Mouse (Mus musculus): ENCODE results near the gene Stk31. TPM values are rescaled to one million over a fixed set of nuclear protein-coding genes. Genes with fewer than 3 reads are reported as not detected.
A peak's percentile ranks its signal among the peaks of the same experiment; 100 is the strongest.

Gene Stk31
- total and polyA plus RNA-seq, 2 experiments from 2014 or later, result 0.05 to 0.67 TPM

DNA sequence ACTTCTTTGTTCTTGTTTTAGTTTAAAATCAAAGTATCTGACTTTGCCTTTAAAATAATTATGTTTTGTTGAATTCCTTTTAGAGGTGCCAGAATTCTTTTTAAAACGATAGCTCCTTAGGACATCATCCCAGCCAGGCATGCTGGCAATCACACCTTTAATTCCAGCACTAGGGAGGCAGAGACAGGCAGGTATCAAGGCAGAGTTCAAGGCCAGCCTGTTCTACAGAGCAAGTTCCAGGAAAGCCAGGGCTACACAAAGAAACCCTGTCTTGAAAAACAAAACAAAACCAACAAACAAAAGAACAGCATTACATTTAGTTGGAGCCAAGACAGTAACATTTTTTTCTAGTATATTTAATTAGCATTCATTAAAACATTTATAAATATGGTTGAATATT is 20.6 kb downstream of the Stk31 start:
- Histone ChIP-seq H3K27me3 (ENCODE audit: insufficient read depth, low read length) (no peaks in the 10 kb centered on the region), H3K9ac (no peak overlapping the region), H3K4me3 (ENCODE audit: low read depth, low read length) (no peak overlapping the region), H3K4me2 (ENCODE audit: low read depth) (no peak overlapping the region), H3K9me3 (ENCODE audit: low read length) (no peaks in the 10 kb centered on the region), H3K27ac (ENCODE audit: low read depth, low read length) (no peak overlapping the region), H3K4me1 (ENCODE audit: insufficient read depth) (no peaks in the 10 kb centered on the region), H3K36me3 (ENCODE audit: insufficient read depth) (no peaks in the 10 kb centered on the region)
- WGBS, result 70% methylated on average over 1 of the region's 1 CpGs
- no peak for DNase-seq
- TF ChIP-seq CTCF (IDR thresholded peaks at IDR 0.05; ENCODE audit: low read depth), result no peak
- ATAC-seq, result no peak

DNA sequence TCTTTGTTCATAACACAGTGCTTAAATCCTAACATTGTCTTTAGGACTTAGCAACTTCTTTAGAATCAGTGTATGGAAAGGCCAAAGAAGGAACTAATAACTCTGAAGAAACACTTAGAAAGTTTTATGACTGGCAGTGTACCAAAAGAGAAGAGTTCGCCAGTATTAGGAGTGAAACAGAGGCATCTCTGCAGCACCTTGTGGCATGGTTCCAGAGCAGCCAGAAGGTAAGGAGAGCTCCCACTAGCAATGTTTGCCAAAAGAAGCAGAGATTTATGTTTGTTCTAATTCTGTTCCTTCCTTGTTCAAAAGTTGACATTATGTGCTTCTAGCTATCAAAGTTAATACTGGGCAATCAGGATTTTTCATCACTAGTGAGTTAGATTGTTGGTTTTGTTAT is 41.9 kb downstream of the Stk31 start:
- no peak for TF ChIP-seq CTCF (IDR thresholded peaks at IDR 0.05; ENCODE audit: low read depth)
- Histone ChIP-seq H3K4me2 (ENCODE audit: low read depth) (no peak overlapping the region), H3K27me3 (ENCODE audit: insufficient read depth, low read length) (no peaks in the 10 kb centered on the region), H3K36me3 (ENCODE audit: insufficient read depth) (no peaks in the 10 kb centered on the region), H3K4me1 (ENCODE audit: insufficient read depth) (no peaks in the 10 kb centered on the region), H3K9me3 (ENCODE audit: low read length) (no peaks in the 10 kb centered on the region), H3K4me3 (ENCODE audit: low read depth, low read length) (no peak overlapping the region), H3K9ac (no peak overlapping the region), H3K27ac (ENCODE audit: low read depth, low read length) (no peak overlapping the region)
- ATAC-seq (no peak), DNase-seq (no peak)
- WGBS, result 72% methylated on average over 1 of the region's 1 CpGs

DNA sequence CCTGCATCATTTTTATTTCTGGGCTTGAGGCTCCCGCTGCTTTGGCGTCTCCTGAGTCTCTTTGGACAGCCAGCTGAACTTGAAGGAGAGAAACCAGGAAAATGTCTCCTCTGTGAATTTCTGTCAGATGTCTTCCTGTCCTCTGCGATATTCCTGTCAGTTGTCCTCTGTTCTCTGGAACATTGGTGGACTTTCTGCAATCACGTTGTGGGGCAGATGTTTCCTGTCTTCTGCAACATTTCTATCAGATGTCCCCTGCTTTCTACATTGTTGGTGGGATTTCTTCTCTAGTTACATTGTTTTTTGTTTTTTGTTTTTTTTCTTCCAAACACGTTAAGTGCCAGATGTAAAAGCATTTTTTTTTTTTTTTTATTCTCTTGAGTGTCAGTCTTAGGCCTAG is 62.7 kb downstream of the Stk31 start:
- no peaks in the 10 kb centered on the region for H3K27me3 ChIP-seq (ENCODE audit: insufficient read depth, low read length)
- H3K27ac ChIP-seq (ENCODE audit: low read depth, low read length), result no peak overlapping the region
- H3K36me3 ChIP-seq (ENCODE audit: insufficient read depth), result no peaks in the 10 kb centered on the region
- DNase-seq, result no peak
- TF ChIP-seq CTCF (IDR thresholded peaks at IDR 0.05; ENCODE audit: low read depth), result no peak
- H3K9ac ChIP-seq, result no peak overlapping the region
- H3K9me3 ChIP-seq (ENCODE audit: low read length), result no peaks in the 10 kb centered on the region
- no peak overlapping the region for H3K4me2 ChIP-seq (ENCODE audit: low read depth)
- no peak for ATAC-seq
- no peak overlapping the region for H3K4me3 ChIP-seq (ENCODE audit: low read depth, low read length)
- H3K4me1 ChIP-seq (ENCODE audit: insufficient read depth), result no peaks in the 10 kb centered on the region
- WGBS, result 85% methylated on average over 5 of the region's 5 CpGs

DNA sequence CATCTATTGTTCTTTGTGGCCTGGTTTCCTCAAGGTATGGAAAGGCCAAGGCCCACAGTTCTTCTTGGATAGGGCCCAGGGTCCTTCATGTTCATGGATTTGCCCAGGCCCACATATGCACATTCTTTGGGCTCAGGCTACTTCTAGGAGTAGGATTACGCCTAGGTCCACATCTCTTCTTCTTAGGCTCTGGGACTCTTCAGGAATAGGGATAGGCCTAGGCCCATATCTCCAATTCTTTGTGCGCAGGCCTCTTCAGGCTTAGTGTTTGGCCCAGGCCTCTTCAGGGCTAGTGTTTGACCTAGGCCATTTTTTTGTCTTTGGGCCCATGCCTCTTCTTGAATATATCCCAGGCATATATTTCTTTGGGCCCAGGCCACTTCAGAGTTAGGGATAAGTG is 87.8 kb downstream of the Stk31 start:
- ATAC-seq (no peak), DNase-seq (no peak)
- Histone ChIP-seq H3K4me2 (ENCODE audit: low read depth) (no peak overlapping the region), H3K4me1 (ENCODE audit: insufficient read depth) (no peaks in the 10 kb centered on the region), H3K27ac (ENCODE audit: low read depth, low read length) (no peak overlapping the region), H3K27me3 (ENCODE audit: insufficient read depth, low read length) (no peaks in the 10 kb centered on the region), H3K4me3 (ENCODE audit: low read depth, low read length) (no peak overlapping the region), H3K36me3 (ENCODE audit: insufficient read depth) (no peaks in the 10 kb centered on the region), H3K9ac (no peak overlapping the region), H3K9me3 (ENCODE audit: low read length) (no peaks in the 10 kb centered on the region)
- no peak for TF ChIP-seq CTCF (IDR thresholded peaks at IDR 0.05; ENCODE audit: low read depth)
- WGBS, result 95% methylated on average over 2 of the region's 2 CpGs

DNA sequence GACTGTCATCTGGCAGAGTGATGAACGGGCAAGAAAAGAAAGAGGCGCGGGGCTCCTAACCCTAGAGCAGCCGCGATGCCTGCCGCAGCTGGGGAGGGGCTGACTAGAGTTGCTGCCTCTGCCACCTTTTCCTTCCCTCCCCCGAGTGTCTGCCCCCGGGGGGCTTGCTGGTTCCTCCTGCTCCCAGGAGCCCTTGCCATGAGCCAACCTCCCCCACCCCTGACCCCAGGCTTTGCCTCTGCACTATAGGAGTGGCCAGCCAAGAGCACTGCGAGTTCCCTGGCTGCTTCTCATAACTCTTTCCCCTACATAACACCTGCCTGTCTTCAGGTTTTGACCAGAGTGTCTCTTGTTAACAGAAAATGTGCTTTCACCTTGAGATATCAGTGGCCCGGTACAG is 96.1 kb downstream of the Stk31 start:
- Histone ChIP-seq H3K4me3 (ENCODE audit: low read depth, low read length) (no peak overlapping the region), H3K4me1 (ENCODE audit: insufficient read depth) (no peaks in the 10 kb centered on the region), H3K36me3 (ENCODE audit: insufficient read depth) (no peaks in the 10 kb centered on the region), H3K27me3 (ENCODE audit: insufficient read depth, low read length) (no peaks in the 10 kb centered on the region), H3K9ac (no peak overlapping the region), H3K9me3 (ENCODE audit: low read length) (no peaks in the 10 kb centered on the region), H3K27ac (ENCODE audit: low read depth, low read length) (no peak overlapping the region), H3K4me2 (ENCODE audit: low read depth) (no peak overlapping the region)
- ATAC-seq, result no peak
- no peak for DNase-seq
- WGBS, result 94% methylated on average over 10 of the region's 10 CpGs
- no peak for TF ChIP-seq CTCF (IDR thresholded peaks at IDR 0.05; ENCODE audit: low read depth)

DNA sequence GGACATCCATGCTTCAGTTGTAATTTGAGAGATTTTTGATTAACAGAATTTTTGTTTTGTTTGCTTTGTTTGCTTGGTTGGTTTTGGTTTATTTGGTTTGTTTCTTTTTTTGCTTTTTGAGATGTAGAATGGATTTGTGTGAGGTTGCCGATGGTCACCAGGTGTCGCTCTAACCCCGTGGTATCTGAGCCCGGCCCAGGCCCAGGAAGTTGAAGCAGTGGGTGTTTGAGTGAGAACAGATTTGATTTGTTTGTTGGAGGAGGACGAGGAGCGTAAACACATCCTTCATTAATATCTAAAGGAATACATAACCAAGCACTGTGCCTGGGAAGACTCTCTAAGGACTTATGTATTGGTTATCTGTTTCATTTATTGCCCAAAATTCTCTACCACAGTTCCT is 123.6 kb downstream of the Stk31 start:
- Histone ChIP-seq H3K4me1 (ENCODE audit: insufficient read depth) (no peaks in the 10 kb centered on the region), H3K9ac (no peak overlapping the region), H3K4me3 (ENCODE audit: low read depth, low read length) (no peak overlapping the region), H3K27ac (ENCODE audit: low read depth, low read length) (no peak overlapping the region), H3K27me3 (ENCODE audit: insufficient read depth, low read length) (no peaks in the 10 kb centered on the region), H3K4me2 (ENCODE audit: low read depth) (no peak overlapping the region), H3K9me3 (ENCODE audit: low read length) (no peaks in the 10 kb centered on the region), H3K36me3 (ENCODE audit: insufficient read depth) (no peaks in the 10 kb centered on the region)
- WGBS, result under 1% methylated on average over 6 of the region's 6 CpGs
- peak; percentile 85 for ATAC-seq
- peak; percentile 83 for DNase-seq
- peak; percentile 93 for TF ChIP-seq CTCF (IDR thresholded peaks at IDR 0.05; ENCODE audit: low read depth)

Other genes with a start within 250 kb of the Stk31 start
- 9.1 and 12.8 TPM in 2 replicates for gene Igf2bp3, start 180.6 kb upstream of the Stk31 start, total RNA-seq (2014; rRNA removed)
- 12.3 and 13.5 TPM in 2 replicates for gene Igf2bp3, start 180.6 kb upstream of the Stk31 start, polyA plus RNA-seq (2015; fragmentation: Nextera tagmentation; extraction: Ambion mirVana)
- gene Tra2a, start 131.6 kb upstream of the Stk31 start, total RNA-seq (2014; rRNA removed), result 75.7 and 81.7 TPM in 2 replicates
- 43.5 and 45.9 TPM in 2 replicates for gene Tra2a, start 131.6 kb upstream of the Stk31 start, polyA plus RNA-seq (2015; fragmentation: Nextera tagmentation; extraction: Ambion mirVana)
- 6.7 and 11.3 TPM in 2 replicates for gene Ccdc126, start 76.3 kb upstream of the Stk31 start, total RNA-seq (2014; rRNA removed)
- gene Ccdc126, start 76.3 kb upstream of the Stk31 start, polyA plus RNA-seq (2015; fragmentation: Nextera tagmentation; extraction: Ambion mirVana), result 8.1 and 8.4 TPM in 2 replicates
- 1.9 and 3.2 TPM in 2 replicates for gene Fam221a, start 27.9 kb upstream of the Stk31 start, total RNA-seq (2014; rRNA removed)
- gene Fam221a, start 27.9 kb upstream of the Stk31 start, polyA plus RNA-seq (2015; fragmentation: Nextera tagmentation; extraction: Ambion mirVana), result 4.0 and 4.8 TPM in 2 replicates